35 mouse cellular contexts compared by ENCODE assay signal in the genomic region with DNA sequence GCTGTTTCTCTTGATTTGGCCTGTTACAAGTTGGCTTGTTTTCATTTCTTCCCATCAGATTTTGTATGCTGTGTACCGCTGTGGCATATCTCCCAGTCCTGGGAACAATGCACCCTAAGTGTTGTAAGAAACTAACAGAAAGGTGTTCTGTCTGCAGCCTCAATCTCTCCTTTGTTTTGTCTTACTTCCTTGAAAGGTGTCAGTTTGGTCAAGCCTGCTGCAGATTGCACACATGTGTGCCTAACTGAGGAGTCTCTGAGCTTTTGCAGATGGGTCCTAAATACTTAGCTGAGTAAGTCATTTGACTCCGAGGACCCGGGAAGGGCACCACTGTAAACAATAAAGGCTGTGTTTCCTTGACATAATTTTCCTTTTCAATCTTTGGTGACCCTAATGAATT. TPM values are rescaled to one million over a fixed set of nuclear protein-coding genes. Genes with fewer than 3 reads are reported as not detected.
DNase-seq lines count a peak whose midpoint lies in the region; TF ChIP-seq lines count a peak whose summit lies in the region.
"Had no signal": no experiment of that assay in that cellular context is flagged by ENCODE, and none has a peak within 500 bp of the region (broad histone marks: within the 10 kb centered on the region; RNA-seq: fewer than 3 reads in every experiment).

No protein-coding gene starts in this region.

- TF ChIP-seq EP300 in heart, adult 2 months (IDR thresholded peaks at IDR 0.05; ENCODE audit: insufficient read depth, low read depth, low read length): no peak

- no peak for TF ChIP-seq CTCF in heart, adult 2 months (IDR thresholded peaks at IDR 0.05)
- TF ChIP-seq CTCF in testis, adult 2 months (IDR thresholded peaks at IDR 0.05; ENCODE audit: control insufficient read depth, insufficient read depth, insufficient replicate concordance, low read depth, low read length): no peak

- TF ChIP-seq POLR2A in heart, adult 2 months (IDR thresholded peaks at IDR 0.05; ENCODE audit: insufficient read depth, low read depth, low read length): no peak
- no peak for TF ChIP-seq POLR2A in testis, adult 2 months (IDR thresholded peaks at IDR 0.05; ENCODE audit: control insufficient read depth, low read depth, low read length)

- no peaks in the 10 kb centered on the region for H3K27me3 ChIP-seq in heart, adult 2 months (ENCODE audit: control insufficient read depth, insufficient read depth, low read length)
- H3K27me3 ChIP-seq in heart, embryonic 10.5 days (ENCODE audit: insufficient read depth, poor library complexity, severe bottlenecking): no peaks in the 10 kb centered on the region
- H3K27me3 ChIP-seq in testis, adult 2 months (ENCODE audit: control insufficient read depth, insufficient read depth, low read length): no peaks in the 10 kb centered on the region
- H3K27me3 ChIP-seq in limb, embryonic 10.5 days (ENCODE audit: low read depth, poor library complexity, severe bottlenecking): no peaks in the 10 kb centered on the region
- H3K27me3 ChIP-seq: embryonic facial prominence, embryonic 12.5 days; forebrain, embryonic 12.5 days; kidney, embryonic 15.5 days; limb, embryonic 15.5 days; megakaryocyte, embryonic 14.5 days; neural tube, embryonic 15.5 days had no signal

- DNase-seq in heart, adult 2 months: no peak
- no peak for DNase-seq in heart, embryonic 10.5 days (ENCODE audit: low spot score)
- DNase-seq in testis, postnatal 14 days (ENCODE audit: low spot score): no peak
- no peak for DNase-seq in limb, embryonic 10.5 days (ENCODE audit: low spot score)
- no peak for DNase-seq in spleen, adult 18-20 months
- DNase-seq in right cerebral cortex, adult 2 months (ENCODE audit: low spot score in 2 of 2): no peak
- DNase-seq: adrenal gland, postnatal 25 days; cerebellum, adult 18-20 months; gastrocnemius, postnatal 36 days; kidney, adult 18-20 months; lung, adult 2 months; right cerebral cortex, postnatal 25 days; thymus, postnatal 14 days had no signal

- H3K9me3 ChIP-seq in heart, embryonic 10.5 days: no peaks in the 10 kb centered on the region
- H3K9me3 ChIP-seq in limb, embryonic 10.5 days (replicated peaks): no peaks in the 10 kb centered on the region
- H3K9me3 ChIP-seq: embryonic facial prominence, embryonic 12.5 days; forebrain, embryonic 12.5 days; kidney, embryonic 15.5 days; limb, embryonic 15.5 days; megakaryocyte, embryonic 14.5 days; neural tube, embryonic 15.5 days had no signal

- intact Hi-C loops in heart, adult 2 months (cut with DNase I): no loop called here

- 57% methylated on average over 3 of the region's 3 CpGs for WGBS in heart, adult 2 months
- WGBS in heart, embryonic 10.5 days: 62% methylated on average over 3 of the region's 3 CpGs
- WGBS in limb, embryonic 10.5 days: 51% methylated on average over 3 of the region's 3 CpGs

- H3K36me3 ChIP-seq in heart, adult 2 months (ENCODE audit: control insufficient read depth, insufficient read depth, low read length): peaks cover 7% of the 10 kb centered on the region; the same call in 1 of the 2 replicates
- no peaks in the 10 kb centered on the region for H3K36me3 ChIP-seq in heart, embryonic 10.5 days
- H3K36me3 ChIP-seq in testis, adult 2 months (ENCODE audit: control insufficient read depth, insufficient read depth, low read length): no peaks in the 10 kb centered on the region
- no peaks in the 10 kb centered on the region for H3K36me3 ChIP-seq in limb, embryonic 10.5 days
- H3K36me3 ChIP-seq: embryonic facial prominence, embryonic 12.5 days; forebrain, embryonic 12.5 days; neural tube, embryonic 15.5 days had no signal

- H3K79me2 ChIP-seq in heart, adult 2 months (replicated peaks; ENCODE audit: control insufficient read depth, insufficient read depth, low read length): no peaks in the 10 kb centered on the region

- no peaks in the 10 kb centered on the region for H3K4me1 ChIP-seq in heart, adult 2 months (ENCODE audit: control insufficient read depth, insufficient read depth, low read length)
- no peaks in the 10 kb centered on the region for H3K4me1 ChIP-seq in heart, embryonic 10.5 days
- no peaks in the 10 kb centered on the region for H3K4me1 ChIP-seq in testis, adult 2 months (ENCODE audit: control insufficient read depth, insufficient read depth, low read length)
- peaks cover 33% of the 10 kb centered on the region for H3K4me1 ChIP-seq in limb, embryonic 10.5 days
- H3K4me1 ChIP-seq: forebrain, embryonic 12.5 days; neural tube, embryonic 15.5 days had no signal

- peak overlapping the region; percentile 15; the same call in 1 of the 2 replicates for H3K27ac ChIP-seq in heart, adult 2 months
- no peak overlapping the region for H3K27ac ChIP-seq in heart, embryonic 10.5 days
- peak overlapping the region; percentile 24; the same call in 1 of the 2 replicates for H3K27ac ChIP-seq in testis, adult 2 months (ENCODE audit: control insufficient read depth, insufficient read depth, low read depth, low read length)
- H3K27ac ChIP-seq in limb, embryonic 10.5 days: peak overlapping the region; percentile 74
- H3K27ac ChIP-seq: embryonic facial prominence, embryonic 12.5 days; forebrain, embryonic 12.5 days; kidney, embryonic 15.5 days; left cerebral cortex, adult 2 months; limb, embryonic 15.5 days; liver, embryonic 14.5 days; neural tube, embryonic 15.5 days had no signal

- H3K9ac ChIP-seq in heart, adult 2 months (ENCODE audit: low read depth, low read length): no peak overlapping the region
- H3K9ac ChIP-seq: embryonic facial prominence, embryonic 12.5 days; forebrain, embryonic 12.5 days; kidney, embryonic 15.5 days; limb, embryonic 15.5 days; liver, embryonic 14.5 days; neural tube, embryonic 15.5 days had no signal

- no peak overlapping the region for H3K4me3 ChIP-seq in heart, adult 2 months
- H3K4me3 ChIP-seq in heart, embryonic 10.5 days: no peak overlapping the region
- H3K4me3 ChIP-seq in testis, adult 2 months (ENCODE audit: control insufficient read depth, low read depth, low read length): no peak overlapping the region
- no peak overlapping the region for H3K4me3 ChIP-seq in limb, embryonic 10.5 days
- H3K4me3 ChIP-seq: embryonic facial prominence, embryonic 12.5 days; forebrain, embryonic 12.5 days; kidney, embryonic 15.5 days; left cerebral cortex, adult 2 months; limb, embryonic 15.5 days; megakaryocyte, embryonic 14.5 days; neural tube, embryonic 15.5 days had no signal

RNA-seq across cellular contexts. Expression of gene Gphb5, which starts 20.0 kb away (rescaled TPM):
- not detected for total RNA-seq in heart, adult 2 months (2021)
- polyA plus RNA-seq in heart, adult 2 months (2012; rRNA removed): not detected in 2 replicates
- polyA plus RNA-seq in heart, embryonic 10.5 days (2016; fragmentation: Nextera tagmentation; extraction: Ambion mirVana): not detected in 2 replicates
- 0.12 TPM in 1 of 2 replicates, not detected in the other for polyA plus RNA-seq in testis, adult 2 months (2012; rRNA removed)
- polyA plus RNA-seq in limb, embryonic 10.5 days (2016; fragmentation: Nextera tagmentation; extraction: Ambion mirVana): not detected in 2 replicates
- total RNA-seq: adrenal gland, adult 18-20 months; adrenal gland, postnatal 25 days; common myeloid progenitor, adult 5-6 weeks; gastrocnemius, postnatal 36 days; heart, adult 18-20 months; heart, postnatal 25 days; layer of hippocampus, adult 18-20 months; layer of hippocampus, postnatal 14 days; left cerebral cortex, adult 2 months; left cerebral cortex, postnatal 25 days had no signal
- polyA plus RNA-seq: forebrain, embryonic 12.5 days; heart, embryonic 14.5 days; hindbrain, embryonic 11.5 days; hindbrain, embryonic 16.5 days; intestine, embryonic 14.5 days; kidney, embryonic 15.5 days; limb, embryonic 15.5 days; liver, embryonic 14.5 days; lung, adult 2 months; midbrain, embryonic 14.5 days; neural tube, embryonic 15.5 days; urinary bladder, adult 2 months had no signal
